Mouse (Mus musculus) kidney, embryonic 15.5 days (tissue): ENCODE results near the gene Rhno1. TPM values are rescaled to one million over a fixed set of nuclear protein-coding genes. Genes with fewer than 3 reads are reported as not detected.

ENCODE experiments used
- ATAC-seq: fragments of 200-750 bp; cut with Nextera tagmentation; replicated peaks from 2 replicates; pipeline ENCODE4 v1.8.0; 2017; ENCODE audit warnings: moderate TSS enrichment; ENCODE audit not compliant: low FRiP score
- H3K27ac ChIP-seq: fragments of 300-500 bp; sonication (generic); 2 replicates; pipeline ENCODE4 v1.5.1; 2015; ENCODE audit warnings: mild to moderate bottlenecking, inconsistent platforms
- H3K27me3 ChIP-seq: fragments of 300-500 bp; sonication (generic); 2 replicates; pipeline ENCODE4 v1.6.1; 2015; ENCODE audit warnings: inconsistent platforms
- H3K36me3 ChIP-seq: fragments of 300-500 bp; sonication (generic); 2 replicates; pipeline ENCODE4 v1.6.1; 2015; ENCODE audit warnings: inconsistent platforms
- H3K4me1 ChIP-seq: fragments of 300-500 bp; sonication (generic); 2 replicates; pipeline ENCODE4 v1.6.1; 2015; ENCODE audit warnings: inconsistent platforms
- H3K4me2 ChIP-seq: fragments of 300-500 bp; sonication (generic); 2 replicates; pipeline ENCODE4 v1.6.1; 2015; ENCODE audit warnings: moderate library complexity, mild to moderate bottlenecking, inconsistent platforms
- H3K4me3 ChIP-seq: fragments of 300-500 bp; sonication (generic); replicated peaks from 2 replicates; pipeline ENCODE4 v1.5.1; 2015; ENCODE audit warnings: mild to moderate bottlenecking, inconsistent platforms
- H3K9ac ChIP-seq: fragments of 300-500 bp; sonication (generic); 2 replicates; pipeline ENCODE4 v1.6.1; 2015; ENCODE audit warnings: mild to moderate bottlenecking, inconsistent platforms
- H3K9me3 ChIP-seq: fragments of 300-500 bp; sonication (generic); replicated peaks from 2 replicates; pipeline ENCODE4 v1.6.1; 2016; ENCODE audit warnings: inconsistent platforms
- WGBS: fragments of 180-500 bp; shearing (Covaris S2); methylation state at CpG from one replicate; pipeline ENCODE4 v1.1.7; 2015; ENCODE audit warnings: mixed read lengths; 5-methylcytosine and 5-hydroxymethylcytosine counted together
- polyA plus RNA-seq: library from polyadenylated mRNA; unstranded; fragments of >200 nt; fragmentation: Nextera tagmentation; extraction: Ambion mirVana; gene quantifications from 2 replicates; pipeline ENCODE4 v1.2.1, GENCODE M21; 2015

The Rhno1 gene
- polyA plus RNA-seq, 1 experiment from 2014 or later, result 122 TPM

DNA sequence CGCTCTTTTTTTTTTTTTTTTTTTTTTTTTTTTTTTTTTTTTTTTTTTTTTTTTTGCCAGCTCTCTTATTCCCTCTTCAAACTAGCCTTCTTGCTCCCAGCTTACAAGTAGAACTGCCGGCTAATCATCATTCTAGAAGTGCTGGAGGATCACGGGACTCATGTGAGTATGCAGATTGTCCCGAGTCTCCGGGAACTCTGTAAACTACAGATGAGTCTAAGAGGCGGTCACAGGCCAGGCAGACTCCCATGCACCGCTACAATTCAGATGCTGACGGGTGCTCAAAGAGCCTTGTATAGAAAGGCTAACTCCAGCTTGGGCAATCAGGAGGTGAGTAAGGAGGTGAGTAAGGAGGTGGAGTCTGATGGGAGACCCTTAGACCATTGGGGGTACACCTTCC, 47.1 kb downstream of the Rhno1 start:
- Histone ChIP-seq H3K36me3 (no peaks in the 10 kb centered on the region), H3K27ac (no peak overlapping the region), H3K9ac (no peak overlapping the region), H3K4me3 (no peak overlapping the region), H3K4me2 (no peak overlapping the region), H3K9me3 (no peaks in the 10 kb centered on the region), H3K27me3 (no peaks in the 10 kb centered on the region), H3K4me1 (no peaks in the 10 kb centered on the region)
- WGBS, result 78% methylated on average over 8 of the region's 8 CpGs
- no peak for ATAC-seq

DNA sequence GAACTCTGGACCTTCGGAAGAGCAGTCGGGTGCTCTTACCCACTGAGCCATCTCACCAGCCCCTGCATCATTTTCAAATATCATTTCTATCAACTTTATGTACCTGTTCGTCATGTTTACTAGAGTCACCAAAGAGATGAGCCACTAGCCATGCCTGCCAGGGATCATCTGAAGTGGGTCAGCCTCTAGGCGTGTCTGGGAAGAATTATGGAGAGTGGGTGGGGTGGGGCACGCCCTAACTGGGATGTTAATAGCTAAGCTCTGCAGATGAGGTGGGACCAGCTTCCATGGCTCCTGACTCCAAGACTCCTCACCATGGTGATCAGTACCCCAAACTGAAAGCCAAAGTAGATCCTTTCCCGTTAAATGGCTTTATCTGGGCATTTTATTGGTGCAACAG, 47.9 kb downstream of the Rhno1 start:
- Histone ChIP-seq H3K9ac (no peak overlapping the region), H3K27ac (no peak overlapping the region), H3K4me2 (no peak overlapping the region), H3K4me3 (no peak overlapping the region), H3K4me1 (no peaks in the 10 kb centered on the region), H3K36me3 (no peaks in the 10 kb centered on the region), H3K9me3 (no peaks in the 10 kb centered on the region), H3K27me3 (no peaks in the 10 kb centered on the region)
- ATAC-seq, result no peak
- 83% methylated on average over 6 of the region's 6 CpGs for WGBS

DNA sequence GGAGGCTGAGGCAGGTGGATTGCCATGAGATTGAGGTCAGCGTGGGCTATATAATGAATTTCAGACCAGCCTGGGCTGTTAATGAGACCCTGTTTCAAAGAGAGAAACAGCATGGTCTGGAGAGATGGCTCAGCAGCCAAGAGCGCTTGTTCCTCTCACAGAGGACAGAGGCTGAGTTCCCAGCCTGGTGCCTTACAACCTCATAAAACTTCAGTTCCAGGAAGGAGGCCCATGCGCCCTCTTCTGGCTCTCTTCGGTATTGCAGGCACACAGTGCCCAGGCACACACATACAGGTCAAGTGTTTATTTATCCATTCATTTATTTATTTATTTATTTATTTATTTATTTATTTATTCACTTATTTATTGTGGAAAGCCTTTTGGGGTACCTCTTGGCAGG, 54.4 kb downstream of the Rhno1 start:
- Histone ChIP-seq H3K4me3 (no peak overlapping the region), H3K4me2 (no peak overlapping the region), H3K27me3 (no peaks in the 10 kb centered on the region; the same call in 1 of the 2 replicates), H3K9ac (no peak overlapping the region), H3K36me3 (no peaks in the 10 kb centered on the region), H3K4me1 (no peaks in the 10 kb centered on the region), H3K9me3 (no peaks in the 10 kb centered on the region), H3K27ac (no peak overlapping the region)
- 29% methylated on average over 4 of the region's 4 CpGs for WGBS
- ATAC-seq, result peak; percentile 80

Other genes with a start within 250 kb of the Rhno1 start
- 115 and 121 TPM in 2 replicates for gene Tspan9, start 219.3 kb downstream of the Rhno1 start, polyA plus RNA-seq
- gene Tead4, start 62.1 kb downstream of the Rhno1 start, polyA plus RNA-seq, result 2.5 and 3.5 TPM in 2 replicates
- 23.1 and 26.5 TPM in 2 replicates for gene Tulp3, start 7.1 kb downstream of the Rhno1 start, polyA plus RNA-seq
- 33.7 and 36.4 TPM in 2 replicates for gene Foxm1, start 56 bp upstream of the Rhno1 start, polyA plus RNA-seq
- gene Tex52, start 12.5 kb upstream of the Rhno1 start, polyA plus RNA-seq, result 0.26 and 0.44 TPM in 2 replicates
- gene Gm44596, start 12.6 kb upstream of the Rhno1 start, polyA plus RNA-seq, result not detected in 2 replicates
- gene Nrip2, start 36.4 kb upstream of the Rhno1 start, polyA plus RNA-seq, result 18.8 and 20.1 TPM in 2 replicates
- gene Itfg2, start 62.0 kb upstream of the Rhno1 start, polyA plus RNA-seq, result 30.5 and 35.9 TPM in 2 replicates
- gene Fkbp4, start 75.8 kb upstream of the Rhno1 start, polyA plus RNA-seq, result 521 and 534 TPM in 2 replicates
- gene Pzp, start 163.8 kb upstream of the Rhno1 start, polyA plus RNA-seq, result 1.6 and 2.2 TPM in 2 replicates
- gene A2ml1, start 218.7 kb upstream of the Rhno1 start, polyA plus RNA-seq, result 0.53 and 0.93 TPM in 2 replicates